ENCODE assay signal across 19 mouse cellular contexts in genomic region chr7:3384807-3385319, GRCm38 (mm10). TPM values are rescaled to one million over a fixed set of nuclear protein-coding genes. Genes with fewer than 3 reads are reported as not detected.
"Had no signal": no experiment of that assay in that cellular context is flagged by ENCODE, and none has a peak within 500 bp of the region (broad histone marks: within the 10 kb centered on the region; RNA-seq: fewer than 3 reads in every experiment).

No protein-coding gene starts in this region.

- H3K27ac ChIP-seq: kidney, postnatal 0 days; liver, embryonic 14.5 days; macrophage; midbrain, embryonic 12.5 days; midbrain, embryonic 15.5 days; neural tube, embryonic 12.5 days; neural tube, embryonic 15.5 days had no signal

- H3K4me3 ChIP-seq: midbrain, embryonic 12.5 days; midbrain, embryonic 15.5 days; neural tube, embryonic 12.5 days; neural tube, embryonic 15.5 days had no signal

- DNase-seq: kidney, adult 2 months; kidney, postnatal 25 days; liver, postnatal 0 days; lung, embryonic 14.5 days; thymus, adult 18-20 months; thymus, postnatal 36 days had no signal

RNA-seq across cellular contexts. Expression of gene Cacng8, which starts 5.6 kb away (rescaled TPM):
- total RNA-seq: liver, adult 2 months; megakaryocyte, adult 5-6 weeks had no signal
- polyA plus RNA-seq: liver, adult 2 months; liver, postnatal 0 days; macrophage had no signal

RNA-seq across cellular contexts. Expression of gene Cacng6, which starts 39.1 kb away (rescaled TPM):
- total RNA-seq: megakaryocyte, adult 5-6 weeks had no signal
- polyA plus RNA-seq: kidney, embryonic 14.5 days; kidney, postnatal 0 days; liver, adult 2 months; liver, embryonic 14.5 days; liver, postnatal 0 days; lung, embryonic 14.5 days; lung, postnatal 0 days; macrophage; midbrain, embryonic 15.5 days; small intestine, adult 2 months; urinary bladder, adult 2 months had no signal

RNA-seq across cellular contexts. Expression of gene Cacng7, which starts 52.1 kb away (rescaled TPM):
- total RNA-seq: megakaryocyte, adult 5-6 weeks had no signal
- polyA plus RNA-seq: macrophage had no signal
